Comparison of ENCODE assay signal across 7 mouse cellular contexts in the genomic region with DNA sequence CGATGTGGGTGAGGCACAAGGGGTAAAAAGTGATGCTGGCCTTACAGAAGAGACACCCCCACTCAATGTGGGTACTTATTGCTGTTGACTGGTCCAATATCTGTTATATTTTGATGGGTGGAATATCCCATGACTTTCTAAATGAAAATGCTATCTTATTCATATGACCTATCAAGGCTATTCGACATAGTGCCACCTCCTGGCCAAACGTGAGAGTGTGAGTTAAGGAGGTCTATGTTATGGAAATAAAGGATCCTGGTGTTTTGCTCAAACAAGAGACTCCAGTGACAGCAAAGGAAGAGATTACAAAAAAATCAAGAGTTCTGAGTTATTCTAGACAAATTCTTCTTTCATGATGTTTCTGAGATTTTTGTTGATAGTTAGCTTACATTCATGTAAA.
DNase-seq lines count a peak whose midpoint lies in the region; ATAC-seq and TF ChIP-seq lines count a peak whose summit lies in the region.

No protein-coding gene starts in this region.

- TF ChIP-seq RAD21 in MEL (IDR thresholded peaks at IDR 0.05; ENCODE audit: low read depth, low read length) = peak; percentile 5

- no peaks in the 10 kb centered on the region for H3K9me3 ChIP-seq in hindbrain, embryonic 14.5 days (ENCODE audit: control insufficient read depth, low read length)
- no peaks in the 10 kb centered on the region for H3K9me3 ChIP-seq in hindbrain, embryonic 13.5 days
- H3K9me3 ChIP-seq in MEL (replicated peaks; ENCODE audit: insufficient read depth, low read length) = no peaks in the 10 kb centered on the region

- no peak overlapping the region for H3K4me2 ChIP-seq in hindbrain, embryonic 14.5 days (replicated peaks)
- no peak overlapping the region for H3K4me2 ChIP-seq in hindbrain, embryonic 13.5 days

- no peak for TF ChIP-seq EP300 in MEL (IDR thresholded peaks at IDR 0.05; ENCODE audit: low read depth in 1 of 2, low read length in 2 of 2)

- H3K36me3 ChIP-seq in hindbrain, embryonic 14.5 days (replicated peaks; ENCODE audit: control insufficient read depth, insufficient read depth) = no peaks in the 10 kb centered on the region
- H3K36me3 ChIP-seq in hindbrain, embryonic 13.5 days = no peaks in the 10 kb centered on the region
- no peaks in the 10 kb centered on the region for H3K36me3 ChIP-seq in MEL (ENCODE audit: control insufficient read depth in 1 of 2, insufficient read depth in 2 of 2, low read length in 2 of 2)

- no peaks in the 10 kb centered on the region for H3K27me3 ChIP-seq in hindbrain, embryonic 14.5 days (ENCODE audit: control insufficient read depth, insufficient read depth, low read length)
- no peaks in the 10 kb centered on the region for H3K27me3 ChIP-seq in hindbrain, embryonic 13.5 days
- no peaks in the 10 kb centered on the region for H3K27me3 ChIP-seq in MEL (ENCODE audit: control insufficient read depth in 1 of 2, insufficient read depth in 2 of 2, low read length in 2 of 2)

- no peak overlapping the region for H3K4me3 ChIP-seq in hindbrain, embryonic 14.5 days (replicated peaks; ENCODE audit: low read length)
- H3K4me3 ChIP-seq in hindbrain, embryonic 13.5 days = no peak overlapping the region
- no peak overlapping the region for H3K4me3 ChIP-seq in MEL (ENCODE audit: control insufficient read depth in 1 of 2, insufficient read depth in 1 of 2, low read depth in 2 of 2, low read length in 2 of 2)

- DNase-seq in hindbrain, embryonic 14.5 days (ENCODE audit: low spot score) = peak; percentile 50
- peak; percentile 49 for DNase-seq in 416B (ENCODE audit: low read depth)
- DNase-seq in MEL (ENCODE audit: low read depth, low spot score) = peak; percentile 19
- peak; percentile 4 to 13 for DNase-seq in layer of hippocampus, postnatal 14 days (ENCODE audit: low spot score in 2 of 2)
- peak; percentile 35 for DNase-seq in thymus, postnatal 0 days (ENCODE audit: low spot score)

- H3K79me2 ChIP-seq in MEL (ENCODE audit: control insufficient read depth, insufficient read depth, low read length, poor library complexity) = no peaks in the 10 kb centered on the region

- no peak for TF ChIP-seq POLR2A in MEL (IDR thresholded peaks at IDR 0.05; ENCODE audit: control insufficient read depth in 1 of 2, insufficient read depth in 1 of 2, low read depth in 1 of 2, low read length in 2 of 2, poor library complexity in 1 of 2)

- no peak for ATAC-seq in hindbrain, embryonic 14.5 days (ENCODE audit: low FRiP score)
- no peak for ATAC-seq in hindbrain, embryonic 13.5 days (ENCODE audit: low FRiP score)
- ATAC-seq in common myeloid progenitor, adult 5-6 weeks (replicated peaks; ENCODE audit: low read depth, poor library complexity, severe bottlenecking) = peak; percentile 79

- H3K4me1 ChIP-seq in hindbrain, embryonic 14.5 days (replicated peaks; ENCODE audit: control insufficient read depth, insufficient read depth, low read length) = no peaks in the 10 kb centered on the region
- no peaks in the 10 kb centered on the region for H3K4me1 ChIP-seq in hindbrain, embryonic 13.5 days (replicated peaks)
- H3K4me1 ChIP-seq in MEL (ENCODE audit: control insufficient read depth in 1 of 2, insufficient read depth in 2 of 2, low read length in 2 of 2) = no peaks in the 10 kb centered on the region

- 45% methylated on average over 3 of the region's 3 CpGs for WGBS in hindbrain, embryonic 14.5 days
- WGBS in hindbrain, embryonic 13.5 days = 48% methylated on average over 3 of the region's 3 CpGs

- H3K9ac ChIP-seq in hindbrain, embryonic 14.5 days = no peak overlapping the region
- H3K9ac ChIP-seq in hindbrain, embryonic 13.5 days = no peak overlapping the region
- H3K9ac ChIP-seq in MEL (ENCODE audit: control insufficient read depth, low read depth, low read length, poor library complexity, severe bottlenecking) = no peak overlapping the region

- peak in 2 of 3 experiments; percentile 11 to 41; a peak in 2 of 6 replicates for TF ChIP-seq CTCF in MEL (IDR thresholded peaks at IDR 0.05 in 2 of 3, conservative IDR thresholded peaks at IDR 0.05 in 1 of 3; ENCODE audit: control insufficient read depth in 1 of 3, insufficient read depth in 1 of 3, low read depth in 2 of 3, low read length in 3 of 3, poor library complexity in 1 of 3, severe bottlenecking in 1 of 3)

- H3K27ac ChIP-seq in hindbrain, embryonic 14.5 days = no peak overlapping the region
- H3K27ac ChIP-seq in hindbrain, embryonic 13.5 days = no peak overlapping the region
- no peak overlapping the region for H3K27ac ChIP-seq in MEL (ENCODE audit: control insufficient read depth, low read depth, low read length)

TF ChIP-seq in MEL, 35 proteins besides CTCF, POLR2A, EP300 and RAD21:
- TF ChIP-seq SMC3 (IDR thresholded peaks at IDR 0.05; ENCODE audit: low read depth, low read length) = peak; percentile 48
- TF ChIP-seq ETS1 (IDR thresholded peaks at IDR 0.05; ENCODE audit: low read depth, low read length) = no peak
- TF ChIP-seq ZC3H11A (IDR thresholded peaks at IDR 0.05; ENCODE audit: low read depth, low read length) = 0 out of 2 replicates have a peak, but pooled peaks have one; percentile 19
TF ChIP-seq in MEL: peak in this region for 2.
